Mouse (Mus musculus) heart, postnatal 0 days (tissue): ENCODE data around the gene Tead3.

ENCODE experiments used
- CTCF ChIP-seq: IDR thresholded peaks from 2 replicates; pipeline ENCODE4 v1.5.1; 2016; ENCODE audit warnings: antibody characterized with exemption, control low read depth, low read depth
- EP300 ChIP-seq: IDR thresholded peaks from 2 replicates; pipeline ENCODE4 v1.6.1; 2016; ENCODE audit warnings: antibody characterized with exemption, low read depth

DNA sequence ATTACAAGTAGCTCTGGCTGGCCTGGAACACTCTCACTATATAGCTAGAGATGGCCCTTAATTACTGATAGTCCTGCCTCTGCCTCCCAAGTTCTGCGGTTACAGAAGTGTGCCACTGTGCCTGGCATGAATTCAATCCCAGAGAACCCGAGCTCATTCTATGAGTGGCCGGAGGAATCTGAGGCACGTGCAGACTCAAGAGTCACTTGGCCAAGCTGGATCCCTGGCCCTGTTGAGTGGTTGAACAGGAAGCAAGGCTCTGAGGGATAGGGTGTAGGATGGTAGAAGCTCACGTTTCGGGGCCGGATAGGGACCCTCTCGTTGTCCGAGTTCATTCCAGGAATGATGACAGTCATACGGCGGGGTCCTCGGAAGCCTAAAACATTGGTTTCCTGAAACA, 5.3 kb upstream of the Tead3 start:
- TF ChIP-seq CTCF: no peak
- no peak for TF ChIP-seq EP300
